Mouse (Mus musculus) small intestine, adult 2 months (tissue): ENCODE measurements around the gene Gabbr2. TPM values are rescaled to one million over a fixed set of nuclear protein-coding genes. Genes with fewer than 3 reads are reported as not detected.

ENCODE experiments used
- H3K27ac ChIP-seq: fragments of 200-500 bp; 2 replicates; pipeline ENCODE4 v1.5.1; 2012; ENCODE audit warnings: low read depth, low read length, control low read depth, inconsistent platforms; ENCODE audit not compliant: insufficient read depth
- H3K27me3 ChIP-seq: fragments of 200-500 bp; 2 replicates; pipeline ENCODE4 v1.6.1; 2012; ENCODE audit warnings: mild to moderate bottlenecking, moderate library complexity, low read length, inconsistent platforms; ENCODE audit not compliant: control insufficient read depth, insufficient read depth
- H3K36me3 ChIP-seq: fragments of 200-500 bp; 2 replicates; pipeline ENCODE4 v1.6.1; 2012; ENCODE audit warnings: mild to moderate bottlenecking, low read length, control low read depth, inconsistent platforms; ENCODE audit not compliant: control insufficient read depth, insufficient read depth
- H3K4me1 ChIP-seq: fragments of 200-500 bp; 2 replicates; pipeline ENCODE4 v1.6.1; 2012; ENCODE audit warnings: low read length, inconsistent platforms, mixed read lengths; ENCODE audit not compliant: control insufficient read depth, insufficient read depth, insufficient read length
- H3K4me3 ChIP-seq: fragments of 200-500 bp; 2 replicates; pipeline ENCODE4 v1.5.1; 2012; ENCODE audit warnings: low read depth, mild to moderate bottlenecking, control low read depth, inconsistent platforms, low read length, moderate library complexity
- CTCF ChIP-seq: fragments of 200-500 bp; IDR thresholded peaks from 2 replicates; pipeline ENCODE4 v1.5.1; 2012; ENCODE audit warnings: low read depth, mild to moderate bottlenecking, control low read depth, inconsistent platforms, low read length, moderate library complexity, mixed read lengths; ENCODE audit not compliant: insufficient replicate concordance, insufficient read length; ENCODE audit errors: extremely low read depth
- POLR2A ChIP-seq: fragments of 200-500 bp; IDR thresholded peaks from 2 replicates; pipeline ENCODE4 v1.6.1; 2012; ENCODE audit warnings: low read depth, mild to moderate bottlenecking, control low read depth, inconsistent platforms, low read length, moderate library complexity
- WGBS: fragments of 180-500 bp; shearing (Covaris S2); methylation state at CpG from one replicate; pipeline ENCODE4 v1.1.7; 2018; 5-methylcytosine and 5-hydroxymethylcytosine counted together
- polyA plus RNA-seq: library from polyadenylated mRNA; depleted of rRNA; stranded (reverse); fragments of >200 nt; gene quantifications from 2 replicates; pipeline ENCODE4 v1.2.3, GENCODE M21; 2012

Gabbr2 gene
- polyA plus RNA-seq, 1 experiment: 0.74 TPM

DNA sequence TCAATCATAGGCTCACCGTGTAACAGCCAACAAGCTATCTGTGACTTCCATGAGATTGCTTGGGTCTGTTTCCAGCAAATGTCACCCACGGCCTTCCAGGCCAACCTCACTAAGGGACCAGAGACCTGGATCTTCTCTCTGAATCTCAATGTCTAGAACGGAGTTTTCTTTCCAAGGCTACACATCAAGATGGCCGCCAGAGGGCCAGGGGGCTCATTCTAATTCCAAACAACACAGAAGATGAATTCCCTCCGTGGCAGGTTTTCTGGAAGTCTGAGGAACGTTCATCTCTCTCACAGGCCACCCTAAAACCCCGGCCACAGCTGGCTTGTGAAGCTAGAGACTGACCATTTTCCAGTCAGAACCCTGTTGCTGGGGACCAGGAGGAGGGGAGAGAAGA lies 196.0 kb downstream of the Gabbr2 start:
- Histone ChIP-seq H3K27ac (no peak overlapping the region), H3K27me3 (no peaks in the 10 kb centered on the region)
- TF ChIP-seq CTCF (no peak), POLR2A (no peak)

DNA sequence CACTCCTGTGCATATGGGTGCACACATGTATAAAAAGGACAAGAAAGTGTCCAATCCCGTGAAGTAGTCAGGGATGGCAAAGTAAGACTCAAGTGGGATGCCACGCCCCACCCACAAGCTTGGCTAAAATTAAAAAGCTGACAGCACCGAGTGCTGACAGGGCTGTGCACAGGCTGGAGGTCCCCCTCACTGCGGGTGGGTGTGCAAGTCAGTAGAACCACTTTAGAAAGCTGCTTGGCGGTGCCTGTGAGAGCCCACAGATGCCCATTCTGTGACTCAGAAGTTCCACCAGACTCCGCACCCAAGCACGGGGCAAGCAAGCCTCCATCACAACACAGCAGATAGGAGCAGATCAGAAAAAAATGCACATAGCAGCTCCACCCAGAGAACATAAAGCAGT lies 197.1 kb downstream of the Gabbr2 start:
- Histone ChIP-seq H3K36me3 (no peaks in the 10 kb centered on the region), H3K27me3 (no peaks in the 10 kb centered on the region), H3K4me1 (no peaks in the 10 kb centered on the region), H3K4me3 (no peak overlapping the region), H3K27ac (no peak overlapping the region)
- 76% methylated on average over 7 of the region's 7 CpGs for WGBS
- TF ChIP-seq POLR2A: no peak
- TF ChIP-seq CTCF: no peak

More for the DNA sequence above, 196.0 kb downstream of the Gabbr2 start:
- H3K36me3 ChIP-seq: no peaks in the 10 kb centered on the region
- WGBS: 58% methylated on average over 7 of the region's 7 CpGs
- no peak overlapping the region for H3K4me3 ChIP-seq
- H3K4me1 ChIP-seq: no peaks in the 10 kb centered on the region

DNA sequence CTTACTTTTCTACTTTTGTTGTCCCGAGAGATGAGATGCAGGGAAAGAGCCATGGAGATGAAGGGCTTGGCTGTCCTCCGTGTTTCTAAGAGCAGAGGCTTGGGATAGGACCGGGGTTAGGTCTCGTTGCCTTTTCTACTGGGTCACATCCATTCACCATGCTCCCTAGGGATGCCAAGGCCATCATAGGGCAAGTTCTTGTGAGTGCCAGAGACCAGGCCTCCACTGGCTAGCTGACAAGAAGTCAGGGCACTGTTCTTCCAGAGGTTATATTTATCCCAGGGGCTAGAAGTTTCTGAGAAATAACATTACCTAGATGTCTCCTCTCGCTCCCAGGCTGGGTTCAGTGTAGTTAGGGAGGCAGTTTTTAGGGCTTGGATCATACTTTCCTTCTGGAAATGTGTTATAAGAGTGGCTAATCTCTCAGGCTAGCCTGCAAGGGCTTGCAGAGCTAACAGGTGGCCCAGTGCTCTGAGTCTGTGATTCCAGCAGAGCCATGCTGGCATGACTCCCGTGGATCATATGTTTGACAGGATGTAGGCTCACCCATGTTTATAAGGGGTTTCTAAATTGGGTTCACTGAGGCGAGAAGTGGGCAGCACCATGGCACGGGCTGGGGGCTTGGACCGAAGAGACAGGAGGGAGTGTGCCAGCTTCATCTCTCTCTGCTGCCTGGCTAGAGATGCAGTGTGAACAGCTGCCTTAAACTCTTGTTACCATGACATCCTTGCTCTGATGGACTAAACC lies 199.2 kb downstream of the Gabbr2 start:
- TF ChIP-seq POLR2A (no peak), CTCF (no peak)
- no peak overlapping the region for H3K4me3 ChIP-seq
- H3K27me3 ChIP-seq: no peaks in the 10 kb centered on the region
- WGBS: 82% methylated on average over 9 of the region's 9 CpGs
- H3K36me3 ChIP-seq: no peaks in the 10 kb centered on the region
- H3K27ac ChIP-seq: no peak overlapping the region
- H3K4me1 ChIP-seq: no peaks in the 10 kb centered on the region

DNA sequence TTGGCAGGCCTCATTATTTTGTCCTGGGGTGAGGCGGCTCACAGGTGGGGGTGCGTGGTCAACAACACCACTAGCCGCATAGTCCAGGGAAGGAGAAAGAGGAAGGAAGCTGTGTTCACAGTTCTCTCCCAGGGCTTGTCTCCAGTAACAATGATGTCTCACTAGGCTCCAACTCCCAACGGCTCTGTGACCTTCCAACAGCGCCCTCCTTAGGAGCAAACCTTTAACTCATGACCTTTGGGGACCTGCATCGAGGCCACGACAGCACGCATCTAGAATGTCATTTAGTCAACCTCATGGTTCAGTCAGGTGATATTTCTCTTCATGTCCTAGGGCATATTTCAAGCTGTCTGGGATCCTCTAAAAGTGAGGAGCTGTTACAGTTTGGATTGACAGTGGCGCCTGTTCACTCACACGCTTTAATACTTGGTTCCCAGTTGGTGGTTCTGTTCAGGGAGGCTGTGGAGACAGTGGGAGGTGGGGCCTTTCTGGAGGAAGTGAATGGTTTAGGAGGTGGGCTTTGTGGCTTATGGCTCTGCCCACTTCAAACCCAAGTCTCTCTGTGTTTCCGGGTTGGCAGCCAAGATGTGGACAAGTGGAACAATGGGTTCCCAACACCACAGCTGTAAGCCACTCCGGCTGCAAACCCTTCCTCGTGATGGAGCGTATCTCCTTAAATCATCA lies 200.3 kb downstream of the Gabbr2 start:
- no peaks in the 10 kb centered on the region for H3K36me3 ChIP-seq
- H3K4me3 ChIP-seq: no peak overlapping the region
- TF ChIP-seq CTCF (no peak), POLR2A (no peak)
- WGBS: 73% methylated on average over 14 of the region's 14 CpGs
- no peaks in the 10 kb centered on the region for H3K27me3 ChIP-seq
- H3K27ac ChIP-seq: no peak overlapping the region
- H3K4me1 ChIP-seq: no peaks in the 10 kb centered on the region

DNA sequence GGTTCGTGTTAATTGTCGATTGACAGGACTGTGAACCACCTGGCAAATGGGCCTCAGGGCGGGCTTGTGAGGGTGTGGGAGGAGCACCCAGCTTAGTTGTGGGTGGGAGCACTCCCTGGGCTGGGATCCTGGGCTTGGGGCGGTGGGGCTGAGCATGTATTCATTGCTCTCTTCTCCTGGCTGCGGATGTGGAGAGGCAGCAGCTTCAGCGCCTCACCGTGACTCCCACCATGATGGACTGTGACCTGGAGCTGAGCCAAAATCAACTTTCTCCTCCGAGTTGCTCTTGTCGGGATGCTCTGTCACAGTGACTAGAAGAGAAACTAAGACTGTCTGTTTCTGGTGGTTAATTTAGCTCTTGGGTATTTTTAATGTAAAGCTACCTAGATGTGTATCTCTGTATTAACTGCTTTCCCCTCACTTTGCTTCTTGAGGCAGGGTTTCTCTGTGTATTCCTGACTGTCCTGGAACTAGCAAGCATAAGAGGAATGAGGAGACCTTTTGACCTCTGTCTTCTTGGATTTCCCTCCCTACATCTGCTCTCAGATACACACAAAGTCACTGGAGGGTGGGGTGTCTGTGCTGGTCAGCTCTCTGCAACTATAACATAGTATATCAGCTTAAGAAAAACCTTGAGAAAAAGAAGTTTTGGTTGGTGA lies 200.9 kb downstream of the Gabbr2 start:
- Histone ChIP-seq H3K27ac (no peak overlapping the region), H3K4me3 (no peak overlapping the region), H3K27me3 (no peaks in the 10 kb centered on the region), H3K4me1 (no peaks in the 10 kb centered on the region), H3K36me3 (no peaks in the 10 kb centered on the region)
- WGBS: 57% methylated on average over 9 of the region's 9 CpGs
- TF ChIP-seq CTCF: no peak
- no peak for TF ChIP-seq POLR2A

DNA sequence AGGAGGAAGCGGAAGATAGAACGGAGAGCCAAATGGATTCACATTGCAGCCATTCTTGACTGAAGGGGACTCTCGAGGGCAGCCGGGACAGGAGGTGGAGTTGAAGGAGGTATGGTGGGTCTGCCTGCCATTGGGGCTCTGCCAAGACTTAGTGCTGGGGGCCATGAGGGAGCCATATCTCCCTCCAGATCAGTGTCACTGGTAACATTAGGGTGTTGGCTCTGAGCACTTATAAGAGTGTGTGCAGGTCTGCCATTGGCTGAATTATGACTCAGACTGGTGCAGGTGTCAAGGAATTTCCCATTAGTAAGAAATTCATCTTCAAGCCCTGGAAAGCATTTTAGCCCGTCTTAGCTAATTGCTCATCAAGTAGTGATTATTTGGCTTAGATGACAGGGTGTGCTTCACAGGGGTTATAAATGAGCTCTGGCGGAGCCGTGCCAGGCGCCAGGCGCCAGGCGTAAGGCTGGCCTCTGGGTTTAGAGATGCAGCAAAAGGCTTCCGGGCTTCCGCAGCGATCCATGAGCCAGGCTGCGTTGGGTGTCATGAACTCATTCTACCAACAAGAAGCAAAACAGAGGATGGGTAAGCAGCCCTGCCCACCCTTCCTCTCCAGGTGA lies 207.1 kb downstream of the Gabbr2 start:
- no peak for TF ChIP-seq POLR2A
- TF ChIP-seq CTCF: no peak
- WGBS: 74% methylated on average over 14 of the region's 14 CpGs
- Histone ChIP-seq H3K27ac (no peak overlapping the region), H3K4me1 (no peaks in the 10 kb centered on the region), H3K27me3 (no peaks in the 10 kb centered on the region), H3K36me3 (no peaks in the 10 kb centered on the region), H3K4me3 (no peak overlapping the region)
